Mouse (Mus musculus) kidney, postnatal 25 days (tissue): Measurements from ENCODE around the gene Phf21a.

ENCODE experiments used
- DNase-seq, 2 experiments: peaks; one replicate each; pipeline ENCODE4 v3.0.0; 2021; ENCODE audit warnings: mixed read lengths in 2 of 2

Gene Phf21a

DNA sequence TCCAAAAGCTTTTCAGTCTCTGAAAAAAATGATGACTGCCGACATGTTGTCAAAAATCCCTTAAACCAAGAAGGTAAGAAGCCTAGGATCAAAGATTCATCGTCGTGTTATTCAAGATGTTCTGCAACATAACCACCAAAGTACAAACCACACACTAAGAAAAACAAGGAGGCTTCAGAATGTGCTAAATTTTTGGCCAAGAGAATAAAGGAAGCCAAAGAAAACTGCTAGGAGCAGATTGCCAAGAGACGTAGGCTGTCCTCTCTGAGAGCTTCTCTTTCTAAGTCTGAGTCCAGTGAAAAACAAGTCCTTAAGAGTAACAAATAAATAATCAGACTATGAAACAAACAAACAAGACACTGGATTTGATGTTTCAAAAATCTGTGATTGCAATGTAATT, 219.6 kb downstream of the Phf21a start:
- DNase-seq, result no peak

DNA sequence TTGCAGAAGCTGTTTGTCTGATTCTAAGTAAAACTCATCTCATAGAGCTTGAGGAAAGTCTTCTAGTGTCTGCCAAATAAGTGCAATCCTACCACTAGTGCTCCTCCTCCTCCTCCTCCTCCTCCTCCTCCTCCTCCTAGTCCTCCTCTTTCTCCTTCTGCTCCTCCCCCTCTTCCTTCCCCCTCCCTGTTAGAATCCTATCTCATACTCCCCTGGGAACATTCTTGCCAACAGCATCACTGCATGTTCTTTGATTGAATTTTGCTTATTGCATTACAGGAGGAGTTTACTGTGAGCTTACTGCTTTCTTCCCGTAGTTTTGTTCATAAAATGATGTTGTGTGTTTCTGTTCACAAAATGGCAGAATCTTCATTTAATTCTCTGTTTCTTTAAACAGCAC, 221.1 kb downstream of the Phf21a start:
- no peak for DNase-seq

DNA sequence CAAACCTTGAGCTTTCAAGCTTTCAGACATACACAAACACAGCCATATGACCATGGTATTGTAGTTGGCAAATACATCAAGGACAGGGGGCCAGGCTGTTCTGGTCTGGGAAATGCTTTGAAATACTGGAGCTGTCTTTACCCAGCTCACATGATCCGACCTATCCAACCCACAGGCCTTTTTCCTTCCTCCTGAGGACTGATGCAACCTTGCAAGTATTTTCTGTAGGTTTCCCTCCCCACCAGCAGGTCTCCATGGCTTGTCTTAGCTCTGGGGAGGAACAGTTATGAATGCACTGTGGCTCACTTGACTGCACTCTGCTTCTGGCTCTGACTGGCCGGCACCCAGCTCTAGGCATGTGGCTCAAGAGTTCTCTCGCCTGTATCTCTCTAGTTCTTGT, 223.7 kb downstream of the Phf21a start:
- DNase-seq, result no peak

- DNase-seq, result no peak
Measured at GRCm38 (mm10) chr2:92317228-92317627, 224.3 kb downstream of the Phf21a start.

GRCm38 (mm10) chr2:92322669-92323068, 229.8 kb downstream of the Phf21a start:
- DNase-seq, result peak in 1 of 2 experiments; percentile 53

- DNase-seq, result no peak
Measured at GRCm38 (mm10) chr2:92325676-92326075, 232.8 kb downstream of the Phf21a start.

- no peak for DNase-seq
Measured at GRCm38 (mm10) chr2:92326221-92326620, 233.3 kb downstream of the Phf21a start.

DNA sequence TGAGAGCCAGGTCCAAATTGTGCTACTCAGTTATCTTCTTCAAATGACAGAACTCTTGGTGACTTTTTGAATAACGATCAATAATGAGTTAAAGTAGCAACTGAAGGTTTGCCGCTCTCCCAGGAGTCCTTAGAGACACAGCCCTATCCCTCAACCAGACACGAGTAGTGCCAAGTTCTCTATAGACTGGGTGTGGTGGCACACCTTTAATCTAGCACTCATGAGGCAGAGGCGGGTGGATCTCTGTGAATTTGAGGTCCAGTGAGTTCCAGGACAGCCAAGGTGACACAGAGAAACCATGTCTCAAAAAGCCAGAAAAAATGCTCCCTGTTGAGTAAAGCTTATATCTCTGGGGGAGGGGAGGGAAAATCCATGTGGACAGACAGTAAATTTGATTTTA, 234.7 kb downstream of the Phf21a start:
- no peak for DNase-seq

- no peak for DNase-seq
Measured at GRCm38 (mm10) chr2:92328206-92328605, 235.3 kb downstream of the Phf21a start.

DNA sequence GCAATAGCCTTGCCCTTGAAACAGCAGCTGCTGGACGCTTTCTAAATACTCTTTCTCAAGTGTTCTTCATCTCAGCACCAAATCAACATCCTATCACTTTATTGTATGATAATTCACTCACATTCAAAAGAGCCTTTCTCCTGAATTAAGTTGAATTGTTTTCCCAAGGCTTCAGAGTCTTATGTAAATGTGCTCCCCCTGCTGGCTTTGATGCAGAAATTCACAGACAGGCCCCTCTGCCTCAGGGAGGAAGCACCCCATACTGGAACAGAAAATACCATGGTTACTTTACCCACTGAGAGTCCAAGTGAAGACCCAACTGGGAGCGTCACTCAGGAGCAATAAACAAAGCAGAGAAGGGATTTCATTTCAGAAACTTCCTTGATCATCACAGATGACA, 237.9 kb downstream of the Phf21a start:
- DNase-seq, result peak in 1 of 2 experiments; percentile 28

DNA sequence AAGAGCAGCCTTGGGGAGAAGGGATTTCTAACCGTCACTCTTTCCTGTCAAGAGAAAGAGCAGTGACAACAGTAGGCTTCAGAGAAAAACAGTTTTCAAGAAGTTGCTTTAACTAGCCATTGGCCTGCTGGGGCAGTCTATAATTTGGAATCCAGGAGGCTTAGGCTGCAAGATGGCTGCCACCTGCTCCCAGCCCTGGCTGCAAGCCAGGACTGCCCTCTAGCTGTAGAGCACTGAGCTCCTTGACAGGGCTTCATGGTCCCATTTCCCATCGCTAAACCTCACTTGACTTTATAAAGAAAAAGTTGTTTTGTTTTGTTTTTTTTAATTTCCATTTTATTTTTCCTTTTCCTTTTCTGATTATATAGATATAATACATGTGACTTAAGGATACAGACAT, 238.5 kb downstream of the Phf21a start:
- peak in 1 of 2 experiments; percentile 45 for DNase-seq

DNA sequence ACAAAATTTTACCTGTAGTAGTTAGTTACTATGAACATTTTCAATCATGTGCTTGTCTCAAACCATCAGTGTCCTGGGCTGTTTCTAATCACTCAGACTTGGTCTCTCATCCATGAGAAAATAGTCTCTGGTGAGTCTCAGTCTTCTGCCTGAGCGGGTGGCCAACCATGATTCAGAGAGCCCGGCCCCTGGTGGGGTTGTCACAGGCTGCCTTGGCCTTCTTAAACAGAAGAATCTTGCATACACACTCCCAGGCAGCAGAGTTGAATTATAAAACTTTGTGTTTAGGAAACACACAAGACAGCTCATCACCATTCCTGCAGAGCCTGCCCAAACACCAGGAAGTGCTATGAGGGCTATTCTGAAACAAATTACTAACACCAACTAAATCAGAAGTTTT, 239.0 kb downstream of the Phf21a start:
- no peak for DNase-seq

DNA sequence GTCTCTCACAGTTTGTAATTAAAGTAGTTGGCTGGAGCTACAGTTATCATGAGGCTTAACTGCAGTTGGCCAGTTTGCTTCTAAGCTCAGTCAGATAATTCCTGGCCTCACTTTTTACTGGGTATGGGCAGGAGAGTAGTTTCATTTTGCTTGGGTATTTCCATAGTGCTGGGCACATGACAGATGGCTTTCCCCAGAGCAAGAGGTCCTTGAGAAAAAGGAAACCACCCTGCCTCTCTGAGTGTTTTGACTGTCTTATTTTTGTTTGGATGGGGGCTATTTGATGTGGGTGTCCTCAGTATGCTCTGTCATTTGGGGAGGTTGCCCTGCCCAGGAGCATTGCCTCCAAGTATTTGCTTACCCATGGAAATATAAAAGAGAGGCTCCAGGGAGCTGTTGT, 249.5 kb downstream of the Phf21a start:
- DNase-seq, result no peak

DNA sequence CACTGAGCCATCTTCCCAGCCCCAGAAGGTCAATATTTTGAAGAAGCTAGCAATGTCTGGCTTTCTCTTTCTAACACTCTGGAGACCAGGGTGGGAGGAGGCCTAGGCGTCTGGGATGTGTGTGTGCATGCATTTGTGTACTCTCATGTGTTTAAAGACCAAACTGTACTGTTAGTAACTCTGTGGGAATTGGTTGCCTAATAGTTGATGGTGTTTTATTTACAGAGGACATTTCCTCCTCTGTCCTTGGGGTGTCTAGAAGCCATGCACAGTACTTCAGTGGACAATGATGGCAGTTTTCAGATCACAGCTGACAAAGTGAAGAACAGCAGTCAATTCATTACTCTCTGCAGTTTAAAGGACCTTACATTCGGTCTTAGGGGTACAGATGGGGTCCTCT, 254.3 kb downstream of the Phf21a start:
- DNase-seq, result no peak

DNA sequence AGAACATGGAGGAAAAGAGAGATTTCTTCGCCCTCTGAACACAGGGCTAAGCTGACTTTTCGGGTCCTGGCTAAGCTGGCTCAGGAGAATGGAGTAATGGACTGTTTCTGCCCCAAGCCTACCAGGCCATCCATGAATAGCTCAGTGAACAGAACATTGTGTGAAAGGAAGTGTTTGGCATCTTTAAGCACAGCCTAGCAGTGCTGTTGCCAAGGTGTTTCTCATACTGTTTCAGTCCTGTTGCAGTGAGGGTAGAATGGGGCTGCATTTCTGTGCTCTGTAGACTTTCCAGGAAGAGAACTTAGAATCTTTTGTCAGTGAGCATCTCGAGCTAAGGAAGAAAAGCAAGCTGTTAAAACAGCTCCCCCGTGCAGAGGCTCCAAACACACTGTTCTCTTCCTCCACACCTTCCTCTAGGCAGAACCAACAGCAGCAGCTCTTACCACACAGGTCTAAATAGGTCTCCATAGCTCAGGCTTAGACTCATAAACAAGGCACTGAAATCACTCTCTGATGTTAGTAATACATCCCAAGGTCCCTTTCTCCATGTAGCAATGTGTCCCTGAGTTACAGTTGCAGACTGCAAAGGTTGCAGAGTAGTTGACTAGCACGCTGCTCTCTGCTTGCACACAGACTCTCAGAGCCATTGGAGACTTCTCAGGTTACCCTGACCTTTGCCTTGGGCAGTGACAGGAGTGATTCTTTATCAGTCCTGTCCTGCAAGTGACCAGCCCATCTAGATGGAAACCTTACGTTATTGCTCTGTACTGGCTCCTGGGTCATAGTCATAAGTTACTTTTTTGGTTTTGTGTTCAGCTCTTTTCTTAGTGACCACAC, 256.9 kb downstream of the Phf21a start:
- no peak for DNase-seq

- DNase-seq, result no peak
Measured at GRCm38 (mm10) chr2:92350686-92351085, 257.8 kb downstream of the Phf21a start.

DNA sequence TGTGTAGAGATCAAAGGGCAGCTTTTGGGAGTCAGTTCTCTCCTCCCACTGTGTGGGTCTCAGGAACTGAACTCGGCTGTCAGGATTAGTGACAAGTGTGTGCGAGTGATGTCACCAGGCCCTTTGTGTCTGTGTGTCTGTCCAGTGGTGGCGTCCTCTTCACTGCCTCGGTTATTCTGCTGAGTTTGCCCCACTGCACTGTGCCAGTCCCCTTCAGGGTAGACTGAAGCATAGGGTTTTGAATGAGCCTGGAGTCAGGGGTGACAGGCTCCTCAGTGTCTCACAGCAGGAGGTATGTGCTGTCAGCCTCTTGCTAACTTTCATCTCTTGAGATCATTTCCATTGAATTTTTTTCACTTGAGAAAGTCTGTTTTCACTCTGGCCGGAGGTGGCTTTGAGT, 260.5 kb downstream of the Phf21a start:
- DNase-seq, result no peak

GRCm38 (mm10) chr2:92354224-92354623, 261.3 kb downstream of the Phf21a start:
- peak in 1 of 2 experiments; percentile 32 for DNase-seq

DNA sequence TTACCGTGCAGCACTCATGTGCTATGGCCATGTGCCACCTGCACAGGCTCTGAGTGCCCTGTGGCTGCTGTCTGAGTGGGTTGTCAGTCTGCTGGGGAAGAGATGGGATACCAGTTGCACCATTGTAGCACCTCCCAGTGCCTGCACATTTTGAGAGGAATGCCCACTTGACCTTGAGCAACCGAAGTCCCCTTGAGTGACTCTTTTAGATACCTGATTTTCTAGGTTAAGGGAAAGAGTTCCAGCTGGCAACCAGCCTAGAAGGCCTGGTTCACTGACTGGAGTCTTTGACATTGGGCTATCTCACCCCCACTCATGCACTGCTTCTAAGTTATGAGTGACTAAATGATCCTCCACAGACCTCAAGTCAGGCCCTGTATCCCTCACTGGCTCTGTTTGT, 266.4 kb downstream of the Phf21a start:
- DNase-seq, result peak; percentile 79 to 80

GRCm38 (mm10) chr2:92360186-92360823, 267.4 kb downstream of the Phf21a start:
- peak in 1 of 2 experiments; percentile 43 for DNase-seq

GRCm38 (mm10) chr2:92360893-92361292, 268.0 kb downstream of the Phf21a start:
- peak in 1 of 2 experiments; percentile 49 for DNase-seq

DNA sequence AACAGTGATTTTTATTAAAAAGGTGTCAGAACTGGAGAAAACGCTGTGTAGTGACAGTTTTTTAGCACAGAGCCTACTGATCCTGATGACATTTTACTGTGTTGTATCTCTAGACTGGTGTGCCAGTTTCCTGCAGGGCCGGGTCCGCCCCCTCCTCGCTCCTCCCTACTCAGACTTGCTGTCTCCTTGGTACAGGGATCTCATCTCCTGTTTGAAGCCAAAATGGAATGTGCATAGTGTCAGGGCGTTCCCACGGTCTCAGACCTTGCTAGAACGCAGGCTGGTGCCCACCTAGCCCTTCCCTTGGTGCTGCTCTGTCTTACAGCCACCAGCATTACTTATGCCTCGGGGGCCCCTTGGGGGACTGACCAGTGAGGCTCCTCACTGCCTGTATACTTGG, 268.9 kb downstream of the Phf21a start:
- DNase-seq, result no peak

DNA sequence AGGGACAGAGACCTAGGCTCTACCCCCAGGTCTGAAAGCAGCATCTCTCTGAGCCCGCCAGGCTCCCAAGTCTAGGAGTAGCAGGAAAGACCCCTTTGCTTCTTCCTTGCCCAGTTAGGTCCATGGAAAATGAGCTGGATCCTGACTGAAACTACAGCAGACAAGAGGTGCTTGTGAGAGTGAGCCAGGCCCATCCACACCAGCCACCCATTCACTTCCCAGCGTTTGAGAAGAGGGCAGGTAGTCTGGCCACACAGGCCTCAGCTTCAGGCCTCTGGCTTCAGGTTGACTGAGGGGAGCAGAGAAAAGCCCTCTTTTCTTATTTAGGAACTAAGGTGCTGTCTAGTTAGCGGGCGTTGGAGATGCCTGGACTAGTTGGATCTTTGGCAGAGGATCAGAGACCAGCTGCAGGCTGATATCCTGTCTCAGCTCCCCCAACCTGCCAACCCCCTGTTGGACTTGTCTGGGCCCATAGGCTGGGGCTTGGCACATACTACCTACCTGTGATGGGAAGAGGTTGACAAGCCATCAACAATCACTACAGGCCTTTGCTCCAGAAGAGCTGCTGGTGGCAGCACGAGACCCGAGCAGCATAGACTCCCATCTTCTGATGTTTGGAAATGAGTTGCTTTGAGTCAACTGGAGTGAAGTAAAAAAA, 269.8 kb downstream of the Phf21a start:
- DNase-seq, result peak in 1 of 2 experiments; percentile 29

DNA sequence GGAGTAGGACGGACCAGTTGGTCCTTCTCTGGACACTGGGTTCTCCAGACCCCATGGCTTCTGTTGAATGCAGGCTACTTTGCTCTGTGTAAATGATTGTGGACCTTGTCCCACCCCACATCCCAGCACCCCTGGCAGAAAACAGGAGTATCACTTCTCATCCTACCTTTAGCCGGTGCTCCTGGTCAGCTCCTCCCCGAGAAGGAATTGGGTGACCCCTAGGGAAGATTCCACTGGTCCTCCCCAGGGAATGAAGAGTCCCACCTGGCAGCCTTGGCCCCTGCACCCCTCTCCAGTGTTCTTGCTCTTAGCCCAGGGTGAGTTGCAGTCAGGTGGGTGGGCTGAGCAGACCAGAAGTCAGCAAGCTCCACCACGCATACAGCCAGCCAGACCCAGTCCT, 271.2 kb downstream of the Phf21a start:
- peak in 1 of 2 experiments; percentile 24 for DNase-seq
